Mouse (Mus musculus): Measurements from ENCODE around the gene Aebp2. TPM values are rescaled to one million over a fixed set of nuclear protein-coding genes. Genes with fewer than 3 reads are reported as not detected.
"Not testable (repeated sequence)": the region's sequence is repeated elsewhere in the genome, so short reads cannot be mapped to it uniquely, and the experiment has no call there.

The Aebp2 gene
- 10 to 100 TPM; 31.8 to 36.4 TPM for total RNA-seq (2021)
- long read RNA-seq, experiment 1, transcript Aebp2-202 (8 exons, 3,727 nt), result major isoform, 14 of 54 reads
- long read RNA-seq, experiment 1, partial matches to known transcripts, result 0 of 54 reads
- long read RNA-seq, experiment 1, other reads (novel, unspliced or antisense), result 38 of 54 reads
- long read RNA-seq, experiment 2, transcript Aebp2-202 (8 exons, 3,727 nt), result major isoform, 15 of 47 reads
- long read RNA-seq, experiment 2, partial matches to known transcripts, result 1 of 47 reads
- long read RNA-seq, experiment 2, other reads (novel, unspliced or antisense), result 30 of 47 reads

GRCm38 (mm10) chr6:140622391-140623225, at the start of gene Aebp2:
Gene Aebp2, plus strand, starts transcription at chr6:140622663.
- DNase-seq (ENCODE audit: low spot score), result no peak

GRCm38 (mm10) chr6:140574943-140575342, 47.5 kb upstream of the Aebp2 start:
- no peak for DNase-seq (ENCODE audit: low spot score)

GRCm38 (mm10) chr6:140576133-140576532, 46.3 kb upstream of the Aebp2 start:
- DNase-seq (ENCODE audit: low spot score), result no peak

- DNase-seq (ENCODE audit: low spot score), result no peak
Measured at GRCm38 (mm10) chr6:140576961-140577821, 45.3 kb upstream of the Aebp2 start.

GRCm38 (mm10) chr6:140577822-140578170, 44.7 kb upstream of the Aebp2 start:
- DNase-seq (ENCODE audit: low spot score), result no peak

GRCm38 (mm10) chr6:140578985-140579384, 43.5 kb upstream of the Aebp2 start:
- not testable (repeated sequence) for DNase-seq (ENCODE audit: low spot score)

GRCm38 (mm10) chr6:140580170-140580569, 42.3 kb upstream of the Aebp2 start:
- DNase-seq (ENCODE audit: low spot score), result no peak

GRCm38 (mm10) chr6:140586714-140587259, 35.7 kb upstream of the Aebp2 start:
- DNase-seq (ENCODE audit: low spot score), result no peak

GRCm38 (mm10) chr6:140591331-140591730, 31.1 kb upstream of the Aebp2 start:
- peak; percentile 15 for DNase-seq (ENCODE audit: low spot score)

GRCm38 (mm10) chr6:140592713-140593112, 29.8 kb upstream of the Aebp2 start:
- DNase-seq (ENCODE audit: low spot score), result no peak

GRCm38 (mm10) chr6:140593420-140594170, 28.9 kb upstream of the Aebp2 start:
- DNase-seq (ENCODE audit: low spot score), result peak; percentile 77

- not testable (repeated sequence) for DNase-seq (ENCODE audit: low spot score)
Measured at GRCm38 (mm10) chr6:140595551-140595950, 26.9 kb upstream of the Aebp2 start.

GRCm38 (mm10) chr6:140597381-140598329, 24.8 kb upstream of the Aebp2 start:
- no peak for DNase-seq (ENCODE audit: low spot score)

GRCm38 (mm10) chr6:140598516-140598915, 23.9 kb upstream of the Aebp2 start:
- no peak for DNase-seq (ENCODE audit: low spot score)

- no peak for DNase-seq (ENCODE audit: low spot score)
Measured at GRCm38 (mm10) chr6:140599337-140599736, 23.1 kb upstream of the Aebp2 start.

GRCm38 (mm10) chr6:140600671-140601070, 21.8 kb upstream of the Aebp2 start:
- not testable (repeated sequence) for DNase-seq (ENCODE audit: low spot score)

- DNase-seq (ENCODE audit: low spot score), result no peak
Measured at GRCm38 (mm10) chr6:140601175-140601574, 21.3 kb upstream of the Aebp2 start.

- DNase-seq (ENCODE audit: low spot score), result no peak
Measured at GRCm38 (mm10) chr6:140603228-140603944, 19.1 kb upstream of the Aebp2 start.

GRCm38 (mm10) chr6:140605173-140605572, 17.3 kb upstream of the Aebp2 start:
- DNase-seq (ENCODE audit: low spot score), result not testable (repeated sequence)
